Mouse (Mus musculus) kidney, postnatal 4 days (tissue): ENCODE measurements around the gene Reps2.

ENCODE experiments used
- DNase-seq, 2 experiments: peaks; one replicate each; pipeline ENCODE4 v3.0.0; 2021; ENCODE audit warnings: mixed read lengths in 2 of 2

Gene Reps2

GRCm38 (mm10) chrX:162643091-162643788, at the start of gene Reps2:
Gene Reps2, minus strand, starts transcription at chrX:162643649.
- DNase-seq, result peak; percentile 88 to 93

- DNase-seq, result no peak
These were observed 47.8 kb upstream of the Reps2 start for GRCm38 (mm10) chrX:162691272-162691671.

- DNase-seq, result no peak
These were observed 41.9 kb upstream of the Reps2 start for GRCm38 (mm10) chrX:162685394-162685793.

- DNase-seq, result no peak
These were observed 36.1 kb upstream of the Reps2 start for GRCm38 (mm10) chrX:162679506-162679905.

- DNase-seq, result no peak
These were observed 35.4 kb upstream of the Reps2 start for GRCm38 (mm10) chrX:162678820-162679219.

- no peak for DNase-seq
These were observed 22.7 kb upstream of the Reps2 start for GRCm38 (mm10) chrX:162666166-162666565.

- DNase-seq, result no peak
These were observed 16.7 kb upstream of the Reps2 start for GRCm38 (mm10) chrX:162660182-162660581.

- DNase-seq, result no peak
These were observed 10.1 kb upstream of the Reps2 start for GRCm38 (mm10) chrX:162653518-162653917.

- DNase-seq, result no peak
These were observed 9.0 kb upstream of the Reps2 start for GRCm38 (mm10) chrX:162652445-162652844.

- DNase-seq, result no peak
These were observed 7.7 kb upstream of the Reps2 start for GRCm38 (mm10) chrX:162651125-162651524.

- no peak for DNase-seq
These were observed 292 bp upstream of the Reps2 start for GRCm38 (mm10) chrX:162643789-162644092.

- peak in 1 of 2 experiments; percentile 2 for DNase-seq
These were observed 903 bp downstream of the Reps2 start for GRCm38 (mm10) chrX:162642402-162643090.

- no peak for DNase-seq
These were observed 1.7 kb downstream of the Reps2 start for GRCm38 (mm10) chrX:162641764-162642163.

- DNase-seq, result no peak
These were observed 8.3 kb downstream of the Reps2 start for GRCm38 (mm10) chrX:162635159-162635558.

GRCm38 (mm10) chrX:162622091-162622437, 21.4 kb downstream of the Reps2 start:
- no peak for DNase-seq

- DNase-seq, result no peak
These were observed 22.0 kb downstream of the Reps2 start for GRCm38 (mm10) chrX:162621194-162622090.

GRCm38 (mm10) chrX:162619705-162620104, 23.7 kb downstream of the Reps2 start:
- DNase-seq, result no peak

GRCm38 (mm10) chrX:162618547-162618946, 24.9 kb downstream of the Reps2 start:
- no peak for DNase-seq

GRCm38 (mm10) chrX:162606113-162606512, 37.3 kb downstream of the Reps2 start:
- DNase-seq, result no peak

- DNase-seq, result no peak
These were observed 43.8 kb downstream of the Reps2 start for GRCm38 (mm10) chrX:162599666-162600065.

- DNase-seq, result peak; percentile 52 to 56
These were observed 52.2 kb downstream of the Reps2 start for GRCm38 (mm10) chrX:162591005-162591801.

- no peak for DNase-seq
These were observed 53.2 kb downstream of the Reps2 start for GRCm38 (mm10) chrX:162590145-162590790.
